ENCODE assay signal across 8 mouse cellular contexts in genomic region chr4:40936175-40936839, GRCm38 (mm10). TPM values are rescaled to one million over a fixed set of nuclear protein-coding genes. Genes with fewer than 3 reads are reported as not detected.
DNase-seq lines count a peak whose midpoint lies in the region; ATAC-seq and TF ChIP-seq lines count a peak whose summit lies in the region.
"Had no signal": no experiment of that assay in that cellular context is flagged by ENCODE, and none has a peak within 500 bp of the region (broad histone marks: within the 10 kb centered on the region; RNA-seq: fewer than 3 reads in every experiment).

No protein-coding gene starts in this region.

- H3K27me3 ChIP-seq in liver, adult 2 months (ENCODE audit: control insufficient read depth, insufficient read depth, low read length): no peaks in the 10 kb centered on the region
- no peaks in the 10 kb centered on the region for H3K27me3 ChIP-seq in liver, embryonic 11.5 days (replicated peaks; ENCODE audit: control insufficient read depth, insufficient read depth, low read length)
- H3K27me3 ChIP-seq in limb, embryonic 15.5 days: no peaks in the 10 kb centered on the region
- H3K27me3 ChIP-seq: heart, embryonic 15.5 days had no signal

- H3K4me3 ChIP-seq in liver, adult 2 months (ENCODE audit: insufficient read depth, low read depth, low read length): no peak overlapping the region
- no peak overlapping the region for H3K4me3 ChIP-seq in liver, embryonic 11.5 days (ENCODE audit: low read depth, low read length)
- no peak overlapping the region for H3K4me3 ChIP-seq in limb, embryonic 15.5 days
- H3K4me3 ChIP-seq: heart, embryonic 15.5 days had no signal

- peaks cover 10% of the 10 kb centered on the region for H3K4me1 ChIP-seq in liver, adult 2 months (ENCODE audit: control insufficient read depth, insufficient read depth, low read length)
- no peaks in the 10 kb centered on the region for H3K4me1 ChIP-seq in liver, embryonic 11.5 days (replicated peaks; ENCODE audit: control insufficient read depth, insufficient read depth, low read length)
- no peaks in the 10 kb centered on the region for H3K4me1 ChIP-seq in limb, embryonic 15.5 days
- H3K4me1 ChIP-seq: heart, embryonic 15.5 days had no signal

- H3K4me2 ChIP-seq in liver, embryonic 11.5 days: no peak overlapping the region
- no peak overlapping the region for H3K4me2 ChIP-seq in limb, embryonic 15.5 days
- H3K4me2 ChIP-seq: heart, embryonic 15.5 days had no signal

- WGBS in liver, adult 2 months: 32% methylated on average over 9 of the region's 9 CpGs
- 86% methylated on average over 9 of the region's 9 CpGs for WGBS in liver, embryonic 11.5 days
- WGBS in limb, embryonic 15.5 days: 73% methylated on average over 9 of the region's 9 CpGs

- intact Hi-C loops in heart, postnatal 25 days (cut with DNase I): no loop called here

- peaks cover 6% of the 10 kb centered on the region for H3K9me3 ChIP-seq in liver, embryonic 11.5 days (ENCODE audit: control insufficient read depth, low read length)
- no peaks in the 10 kb centered on the region for H3K9me3 ChIP-seq in limb, embryonic 15.5 days
- H3K9me3 ChIP-seq: heart, embryonic 15.5 days had no signal

- TF ChIP-seq CTCF in liver, adult 2 months (IDR thresholded peaks at IDR 0.05; ENCODE audit: low read depth, low read length): no peak

- TF ChIP-seq POLR2A in liver, adult 2 months (IDR thresholded peaks at IDR 0.05; ENCODE audit: extremely low read depth, insufficient read depth, low read length): no peak

- H3K36me3 ChIP-seq in liver, adult 2 months (ENCODE audit: control insufficient read depth, insufficient read depth, low read length): peaks cover 34% of the 10 kb centered on the region
- peaks cover 52% of the 10 kb centered on the region for H3K36me3 ChIP-seq in liver, embryonic 11.5 days (ENCODE audit: control insufficient read depth, insufficient read depth, low read length)
- H3K36me3 ChIP-seq in limb, embryonic 15.5 days: peaks cover 85% of the 10 kb centered on the region

- DNase-seq in liver, adult 2 months (ENCODE audit: extremely low read depth, low read depth, low spot score): peak; percentile 93
- DNase-seq in liver, embryonic 11.5 days (ENCODE audit: low spot score): no peak
- DNase-seq in cerebellum, postnatal 4 days (ENCODE audit: low spot score in 2 of 2): peak; percentile 38 to 61
- peak; percentile 27 for DNase-seq in heart, postnatal 25 days (ENCODE audit: low spot score)
- peak; percentile 54 for DNase-seq in telencephalon, adult 2 months (ENCODE audit: low read depth, low spot score)
- DNase-seq in spleen, adult 18-20 months: no peak

- H3K79me2 ChIP-seq in liver, adult 2 months (ENCODE audit: control insufficient read depth, insufficient read depth, low read length): no peaks in the 10 kb centered on the region

- no peak for ATAC-seq in liver, embryonic 11.5 days (replicated peaks; ENCODE audit: low FRiP score)
- peak; percentile 66; the same call in 1 of the 2 replicates for ATAC-seq in limb, embryonic 15.5 days (ENCODE audit: insufficient number of reproducible peaks, low FRiP score, low TSS enrichment, low read depth)

- no peak overlapping the region for H3K27ac ChIP-seq in liver, adult 2 months (replicated peaks; ENCODE audit: insufficient read depth, low read depth, low read length)
- H3K27ac ChIP-seq in liver, embryonic 11.5 days (ENCODE audit: low read depth, low read length): no peak overlapping the region
- peak overlapping the region; percentile 23 for H3K27ac ChIP-seq in limb, embryonic 15.5 days
- H3K27ac ChIP-seq: heart, embryonic 15.5 days had no signal

- H3K9ac ChIP-seq in liver, adult 2 months (ENCODE audit: low read depth, low read length): no peak overlapping the region
- no peak overlapping the region for H3K9ac ChIP-seq in liver, embryonic 11.5 days (ENCODE audit: low read depth, low read length)
- no peak overlapping the region for H3K9ac ChIP-seq in limb, embryonic 15.5 days
- H3K9ac ChIP-seq: heart, embryonic 15.5 days had no signal

RNA-seq across cellular contexts. Expression of gene Bag1, which starts 11.8 kb away (rescaled TPM):
- total RNA-seq in liver, adult 2 months (2014; rRNA removed): 88.7 and 101 TPM in 2 replicates
- 59.6 and 75.9 TPM in 2 replicates for polyA plus RNA-seq in liver, adult 2 months (2012; rRNA removed)
- polyA plus RNA-seq in liver, embryonic 11.5 days (2014; fragmentation: Nextera tagmentation; extraction: Ambion mirVana): 219 and 225 TPM in 2 replicates
- total RNA-seq in heart, postnatal 25 days (2021): 100 to 1,000 TPM; 247 to 264 TPM
- 210 and 218 TPM in 2 replicates for polyA plus RNA-seq in limb, embryonic 15.5 days (2015; fragmentation: Nextera tagmentation; extraction: Ambion mirVana)

RNA-seq across cellular contexts. Expression of gene Chmp5, which starts 11.9 kb away (rescaled TPM):
- total RNA-seq in liver, adult 2 months (2014; rRNA removed): 63.0 and 78.5 TPM in 2 replicates
- polyA plus RNA-seq in liver, adult 2 months (2012; rRNA removed): 12.0 and 13.7 TPM in 2 replicates
- polyA plus RNA-seq in liver, embryonic 11.5 days (2014; fragmentation: Nextera tagmentation; extraction: Ambion mirVana): 70.7 and 74.6 TPM in 2 replicates
- total RNA-seq in heart, postnatal 25 days (2021): 10 to 100 TPM; 33.7 to 35.9 TPM
- polyA plus RNA-seq in limb, embryonic 15.5 days (2015; fragmentation: Nextera tagmentation; extraction: Ambion mirVana): 116 and 119 TPM in 2 replicates

RNA-seq across cellular contexts. Expression of gene Spink4, which starts 16.5 kb away (rescaled TPM):
- 1.4 and 1.9 TPM in 2 replicates for total RNA-seq in liver, adult 2 months (2014; rRNA removed)
- polyA plus RNA-seq in liver, adult 2 months (2012; rRNA removed): 0.93 and 1.9 TPM in 2 replicates
- polyA plus RNA-seq in liver, embryonic 11.5 days (2014; fragmentation: Nextera tagmentation; extraction: Ambion mirVana): not detected in 2 replicates
- total RNA-seq in heart, postnatal 25 days (2021): under 1 TPM in 1 of 2 experiments, not detected in 1; 0.78 TPM
- polyA plus RNA-seq in limb, embryonic 15.5 days (2015; fragmentation: Nextera tagmentation; extraction: Ambion mirVana): not detected in 2 replicates

RNA-seq across cellular contexts. Expression of gene Nfx1, which starts 34.4 kb away (rescaled TPM):
- total RNA-seq in liver, adult 2 months (2014; rRNA removed): 31.6 and 34.8 TPM in 2 replicates
- 12.2 and 21.5 TPM in 2 replicates for polyA plus RNA-seq in liver, adult 2 months (2012; rRNA removed)
- 89.0 and 97.5 TPM in 2 replicates for polyA plus RNA-seq in liver, embryonic 11.5 days (2014; fragmentation: Nextera tagmentation; extraction: Ambion mirVana)
- 10 to 100 TPM; 20.1 to 21.3 TPM for total RNA-seq in heart, postnatal 25 days (2021)
- 85.5 and 85.9 TPM in 2 replicates for polyA plus RNA-seq in limb, embryonic 15.5 days (2015; fragmentation: Nextera tagmentation; extraction: Ambion mirVana)

Comparison
In these comparisons a context has a peak if more than half of its experiments do, and no peak if none do; other contexts are left out.
1. DNase-seq: peak in liver, adult 2 months (single experiment), cerebellum, postnatal 4 days (2 of 2), heart, postnatal 25 days (single experiment) and telencephalon, adult 2 months (single experiment); none in liver, embryonic 11.5 days (single experiment) and spleen, adult 18-20 months (0 of 2).